27 mouse cellular contexts compared by ENCODE assay signal in genomic region chr13:102569580-102569979, GRCm38 (mm10).
"Had no signal": no experiment of that assay in that cellular context is flagged by ENCODE, and none has a peak within 500 bp of the region (broad histone marks: within the 10 kb centered on the region; RNA-seq: fewer than 3 reads in every experiment).

No protein-coding gene starts in this region.

- H3K4me2 ChIP-seq: heart, embryonic 11.5 days; hindbrain, embryonic 12.5 days; hindbrain, embryonic 14.5 days; kidney, embryonic 15.5 days; limb, embryonic 13.5 days; limb, embryonic 15.5 days; liver, embryonic 13.5 days; liver, embryonic 15.5 days had no signal

- H3K9me3 ChIP-seq: hindbrain, embryonic 10.5 days; hindbrain, embryonic 12.5 days; kidney, embryonic 15.5 days; limb, embryonic 13.5 days; limb, embryonic 15.5 days; liver, embryonic 13.5 days; liver, embryonic 15.5 days had no signal

- H3K27ac ChIP-seq: heart, adult 2 months; hindbrain, embryonic 10.5 days; hindbrain, embryonic 12.5 days; hindbrain, embryonic 14.5 days; kidney, embryonic 15.5 days; kidney, postnatal 0 days; limb, embryonic 13.5 days; limb, embryonic 15.5 days; liver, embryonic 13.5 days; liver, embryonic 15.5 days had no signal

- H3K36me3 ChIP-seq: hindbrain, embryonic 10.5 days; hindbrain, embryonic 12.5 days; kidney, embryonic 15.5 days; limb, embryonic 13.5 days; limb, embryonic 15.5 days; liver, embryonic 13.5 days; liver, embryonic 15.5 days had no signal

- H3K27me3 ChIP-seq: hindbrain, embryonic 12.5 days; kidney, embryonic 15.5 days; limb, embryonic 15.5 days; liver, embryonic 13.5 days; liver, embryonic 15.5 days had no signal

- H3K9ac ChIP-seq: forebrain, postnatal 0 days; hindbrain, embryonic 12.5 days; hindbrain, embryonic 14.5 days; kidney, embryonic 15.5 days; limb, embryonic 13.5 days; limb, embryonic 15.5 days; liver, embryonic 13.5 days; liver, embryonic 15.5 days had no signal

- ATAC-seq: forebrain, postnatal 0 days; hindbrain, embryonic 16.5 days; inflammation-experienced regulatory T-cells, adult 6 months had no signal

- H3K4me1 ChIP-seq: hindbrain, embryonic 12.5 days; limb, embryonic 15.5 days; liver, embryonic 13.5 days; liver, embryonic 15.5 days had no signal

- H3K4me3 ChIP-seq: heart, adult 2 months; hindbrain, embryonic 10.5 days; hindbrain, embryonic 12.5 days; kidney, embryonic 15.5 days; limb, embryonic 13.5 days; limb, embryonic 15.5 days; liver, embryonic 13.5 days; liver, embryonic 15.5 days had no signal

- DNase-seq: forebrain, postnatal 0 days; gastrocnemius, postnatal 14 days; gastrocnemius, postnatal 36 days; heart, adult 11 months; heart, adult 2 months; heart, postnatal 10 days; heart, postnatal 4 days; kidney, adult 11 months; kidney, adult 2 months; kidney, adult 9 months; kidney, postnatal 14 days; kidney, postnatal 36 days; layer of hippocampus, adult 9-11 months; layer of hippocampus, postnatal 36 days; left cerebral cortex, postnatal 4 days; liver, embryonic 13.5 days had no signal
